Mouse (Mus musculus) megakaryocyte, embryonic 14.5 days (primary cell): ENCODE results near the gene Mta2. TPM values are rescaled to one million over a fixed set of nuclear protein-coding genes. Genes with fewer than 3 reads are reported as not detected.
A peak's percentile ranks its signal among the peaks of the same experiment; 100 is the strongest.

Experiments
- H3K27me3 ChIP-seq: replicated peaks from 2 replicates; pipeline ENCODE3; 2012; ENCODE audit warnings: inconsistent platforms
- H3K36me3 ChIP-seq: replicated peaks from 2 replicates; pipeline ENCODE3; 2012; ENCODE audit warnings: low read length, inconsistent platforms, mixed read lengths
- H3K4me1 ChIP-seq: 2 replicates; pipeline ENCODE4 v1.6.1; 2012; ENCODE audit warnings: inconsistent platforms
- H3K4me3 ChIP-seq: replicated peaks from 2 replicates; pipeline ENCODE3; 2012; ENCODE audit warnings: moderate library complexity, mild to moderate bottlenecking, inconsistent platforms
- H3K9me3 ChIP-seq: 2 replicates; pipeline ENCODE4 v1.6.1; 2012; ENCODE audit warnings: inconsistent platforms
- FLI1 ChIP-seq: IDR thresholded peaks from 2 replicates; pipeline ENCODE4 v1.6.1; 2012; ENCODE audit warnings: low read length, inconsistent platforms, mixed read lengths
- GATA1 ChIP-seq: IDR thresholded peaks from 3 replicates; pipeline ENCODE4 v1.6.1; 2012; ENCODE audit warnings: mixed read lengths, low read length, inconsistent platforms, borderline replicate concordance
- polyA plus RNA-seq: library from polyadenylated mRNA; stranded (reverse); fragments of >175 nt; gene quantifications from 2 replicates; pipeline ENCODE4 v1.2.3, GENCODE M21; 2012; ENCODE audit warnings: low replicate concordance; ENCODE audit not compliant: insufficient read depth

Mta2 gene
- polyA plus RNA-seq, 1 experiment = 27.3 TPM

DNA sequence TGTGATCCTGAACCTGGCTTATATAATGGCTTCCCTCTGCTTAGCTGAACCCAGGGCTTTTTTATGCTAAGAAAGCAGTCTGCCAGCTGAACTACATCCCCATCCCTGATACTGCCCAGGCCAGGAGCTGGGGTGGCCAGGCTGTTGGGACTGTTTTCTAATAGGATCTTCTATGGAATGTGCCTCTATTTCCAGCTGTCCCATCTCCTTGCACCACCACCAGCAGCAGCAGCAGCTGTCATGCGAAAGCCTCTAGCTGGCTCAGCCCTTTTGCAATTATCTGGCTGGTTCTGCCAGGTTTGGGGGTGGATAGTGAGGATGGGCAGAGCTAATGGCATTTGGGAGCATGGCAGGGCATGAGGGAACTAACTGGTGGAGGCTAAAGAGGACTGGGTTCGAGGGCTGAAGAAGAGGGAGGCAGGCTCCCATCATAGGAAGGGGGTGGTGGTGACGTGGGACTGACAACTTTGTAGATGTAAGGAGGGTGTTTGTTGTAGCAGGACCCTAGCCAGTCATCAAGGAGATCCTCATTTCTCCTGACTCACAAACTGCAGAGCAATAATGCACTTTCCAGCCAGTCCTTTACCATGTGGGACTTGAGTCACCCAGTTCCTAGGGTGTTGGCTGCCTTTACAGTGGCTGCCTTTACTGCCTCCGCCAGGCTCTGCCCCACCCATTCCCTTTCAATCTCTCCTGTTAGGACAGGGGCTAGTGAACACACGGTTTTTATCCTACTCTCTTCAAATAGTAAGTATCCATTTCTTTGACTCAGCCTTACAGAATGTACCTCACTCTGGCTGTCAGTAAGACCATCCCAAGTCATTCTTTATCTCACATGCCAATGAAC lies 40.9 kb downstream of the Mta2 start:
- TF ChIP-seq FLI1 (no peak), GATA1 (no peak)
- H3K4me3 ChIP-seq = peak overlapping the region; percentile 74
- H3K4me1 ChIP-seq = peaks cover 69% of the 10 kb centered on the region
- H3K27me3 ChIP-seq = peaks cover 17% of the 10 kb centered on the region
- no peaks in the 10 kb centered on the region for H3K9me3 ChIP-seq
- H3K36me3 ChIP-seq = peaks cover 35% of the 10 kb centered on the region

DNA sequence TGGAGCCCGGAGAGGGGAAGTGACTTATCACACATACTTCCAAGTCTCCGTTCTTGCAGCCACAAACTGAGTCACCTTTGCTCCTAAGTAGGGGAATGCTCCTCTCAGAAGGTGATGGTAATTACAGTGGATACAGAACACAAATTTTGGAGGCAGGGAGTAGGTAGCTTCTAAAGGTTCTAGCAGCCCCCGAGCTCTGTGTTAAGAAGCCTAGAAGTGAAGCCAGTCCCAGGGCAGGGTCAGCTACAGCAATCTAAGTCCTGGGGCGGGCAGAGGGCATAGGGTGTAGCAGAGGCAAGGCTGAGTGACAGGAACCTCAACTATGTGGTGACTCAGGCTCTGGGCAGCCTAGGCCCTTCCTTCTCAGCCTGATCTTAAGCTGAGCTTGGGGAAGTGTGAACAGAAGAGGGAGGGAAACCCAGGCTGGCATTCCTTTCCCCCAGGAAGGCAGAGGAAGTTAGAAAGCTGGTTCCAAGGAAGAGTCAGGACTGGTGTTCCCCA lies 41.5 kb downstream of the Mta2 start:
- TF ChIP-seq FLI1 = no peak
- no peak for TF ChIP-seq GATA1
- Histone ChIP-seq H3K27me3 (peaks cover 24% of the 10 kb centered on the region), H3K36me3 (peaks cover 29% of the 10 kb centered on the region), H3K4me1 (peaks cover 74% of the 10 kb centered on the region), H3K9me3 (no peaks in the 10 kb centered on the region), H3K4me3 (peak overlapping the region; percentile 74)

- no peak for TF ChIP-seq FLI1
- no peak for TF ChIP-seq GATA1
- Histone ChIP-seq H3K36me3 (peaks cover 17% of the 10 kb centered on the region), H3K27me3 (peaks cover 36% of the 10 kb centered on the region), H3K9me3 (no peaks in the 10 kb centered on the region), H3K4me1 (peaks cover 74% of the 10 kb centered on the region), H3K4me3 (no peak overlapping the region)
These were observed 42.7 kb downstream of the Mta2 start for GRCm38 (mm10) chr19:8984255-8984868.

DNA sequence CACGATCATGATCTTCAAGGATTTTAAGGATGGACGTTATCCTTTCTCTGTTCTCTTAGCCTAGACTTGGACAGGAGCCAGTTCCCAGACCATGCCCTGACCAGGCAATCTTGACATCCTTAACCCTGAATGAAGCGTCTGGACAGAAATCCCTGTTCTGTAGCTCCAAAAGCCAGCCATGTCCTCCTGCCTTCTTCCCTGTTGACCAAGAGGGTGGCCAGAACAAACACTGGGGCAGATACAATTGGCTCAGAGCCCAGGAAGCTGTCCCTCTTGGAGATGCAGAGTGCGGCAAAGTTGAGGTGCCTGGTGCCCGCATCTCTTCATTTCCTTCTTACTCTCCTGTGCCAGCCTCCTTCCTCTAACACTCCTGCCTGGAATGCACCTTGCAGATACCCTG lies 44.2 kb downstream of the Mta2 start:
- H3K36me3 ChIP-seq = peaks cover 2% of the 10 kb centered on the region
- H3K4me1 ChIP-seq = peaks cover 75% of the 10 kb centered on the region
- TF ChIP-seq GATA1 = no peak
- TF ChIP-seq FLI1 = no peak
- H3K27me3 ChIP-seq = peaks cover 50% of the 10 kb centered on the region
- no peak overlapping the region for H3K4me3 ChIP-seq
- no peaks in the 10 kb centered on the region for H3K9me3 ChIP-seq

DNA sequence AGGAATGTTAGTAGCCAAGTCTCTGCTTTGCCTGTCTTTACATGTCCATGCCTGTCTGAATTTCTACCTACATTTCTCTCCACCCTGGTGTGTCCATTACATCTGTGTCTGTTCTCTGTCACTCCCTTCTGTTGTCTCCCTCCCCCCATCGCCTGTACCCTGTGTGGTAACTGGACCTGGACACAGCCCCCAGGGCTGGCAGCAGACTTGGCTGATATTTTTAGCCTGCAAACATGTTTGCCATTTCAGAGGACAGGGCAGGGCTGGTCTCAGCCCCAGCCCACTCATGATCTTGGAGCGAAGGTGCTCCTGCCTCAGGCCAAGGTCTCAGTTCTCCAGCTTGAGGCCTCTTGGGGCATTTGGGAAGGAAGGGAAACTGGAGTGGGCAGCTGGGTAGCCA lies 46.1 kb downstream of the Mta2 start:
- no peaks in the 10 kb centered on the region for H3K9me3 ChIP-seq
- no peak overlapping the region for H3K4me3 ChIP-seq
- H3K36me3 ChIP-seq = no peaks in the 10 kb centered on the region
- TF ChIP-seq GATA1 (no peak), FLI1 (no peak)
- peaks cover 59% of the 10 kb centered on the region for H3K27me3 ChIP-seq
- H3K4me1 ChIP-seq = peaks cover 61% of the 10 kb centered on the region

- H3K27me3 ChIP-seq = peaks cover 59% of the 10 kb centered on the region
- H3K4me3 ChIP-seq = peak overlapping the region; percentile 93
- H3K36me3 ChIP-seq = no peaks in the 10 kb centered on the region
- TF ChIP-seq FLI1 = no peak
- no peak for TF ChIP-seq GATA1
- no peaks in the 10 kb centered on the region for H3K9me3 ChIP-seq
- H3K4me1 ChIP-seq = peaks cover 61% of the 10 kb centered on the region
These were observed 46.8 kb downstream of the Mta2 start for GRCm38 (mm10) chr19:8988346-8989065.

DNA sequence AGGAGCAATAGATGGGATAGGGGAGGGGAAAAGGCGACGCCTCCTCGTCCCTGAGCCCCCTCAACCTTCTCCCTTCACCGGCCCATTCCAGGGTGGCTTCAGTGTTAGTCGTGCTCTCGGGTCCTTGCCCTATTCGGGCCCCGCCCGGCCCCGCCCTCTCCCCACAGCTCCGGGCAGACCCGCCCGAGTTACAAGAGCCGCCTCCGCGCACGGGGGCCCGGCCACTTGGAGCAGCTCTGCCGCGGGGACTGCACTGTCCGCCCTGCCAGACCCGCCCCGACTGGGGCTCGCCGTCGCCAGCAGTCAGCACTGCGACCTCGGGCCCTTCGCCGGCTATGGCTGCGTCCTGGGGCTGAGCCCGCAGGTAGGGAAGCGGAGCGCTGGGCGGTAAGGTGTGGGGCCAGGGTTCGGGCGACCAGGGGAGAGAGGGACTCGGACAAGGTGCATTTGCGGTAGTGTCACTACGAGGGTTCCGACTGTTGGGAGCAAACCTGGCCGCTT lies 47.4 kb downstream of the Mta2 start, which contains the start of gene Ahnak:
Ahnak (plus strand) TSS at position 219 of the 501 bp plus-strand sequence.
- TF ChIP-seq GATA1 (no peak), FLI1 (no peak)
- Histone ChIP-seq H3K4me3 (peak within 1 kb of the TSS; percentile 93), H3K27me3 (peaks cover 59% of the 10 kb centered on the region), H3K9me3 (no peaks in the 10 kb centered on the region), H3K4me1 (peaks cover 55% of the 10 kb centered on the region), H3K36me3 (no peaks in the 10 kb centered on the region)

DNA sequence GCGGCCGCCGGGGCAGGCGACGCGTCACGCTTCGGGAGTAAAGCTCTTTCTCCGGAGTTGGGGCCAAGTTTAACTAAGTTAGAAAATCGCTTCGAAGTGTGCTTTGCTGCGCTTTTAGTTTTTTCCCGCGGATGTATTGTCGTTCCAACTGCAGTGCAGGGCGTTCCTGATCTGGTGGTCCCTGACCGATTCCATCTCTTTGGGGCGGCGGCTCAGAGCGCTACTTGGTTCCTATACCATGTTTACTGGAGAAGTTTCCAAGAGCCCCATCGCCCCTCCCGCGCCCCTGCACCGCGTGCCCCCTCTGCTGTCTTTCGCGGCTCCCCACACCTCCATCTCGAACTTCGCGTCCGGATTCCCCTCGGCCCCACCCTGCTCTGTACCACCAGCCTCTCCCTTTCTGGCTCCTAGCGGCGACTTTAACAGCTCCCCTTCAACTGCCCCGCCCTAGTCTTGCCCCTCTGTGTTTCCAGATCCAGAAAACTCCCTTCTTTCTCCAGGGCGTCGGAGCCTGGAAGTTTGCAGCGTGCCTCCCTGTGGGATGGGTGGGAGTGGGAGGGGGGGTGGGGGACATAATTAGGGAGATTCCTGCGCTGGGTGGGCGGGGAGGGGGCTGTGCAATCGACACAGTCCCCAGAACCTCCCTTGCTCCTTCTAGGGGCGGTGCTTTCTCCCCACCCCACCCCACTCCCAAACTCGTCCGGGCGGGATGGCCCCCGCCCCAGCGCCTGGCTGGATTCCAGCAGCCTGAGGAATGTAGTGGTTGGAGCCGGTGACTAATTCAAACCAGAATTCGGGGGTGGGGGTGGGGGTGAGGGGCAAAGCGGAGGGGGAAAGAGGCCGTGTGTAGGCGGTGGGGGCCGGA lies 48.1 kb downstream of the Mta2 start:
- H3K4me1 ChIP-seq = peaks cover 48% of the 10 kb centered on the region
- TF ChIP-seq GATA1 (no peak), FLI1 (no peak)

More for the DNA sequence above, 48.1 kb downstream of the Mta2 start:
- Histone ChIP-seq H3K4me3 (peak overlapping the region; percentile 93), H3K27me3 (peaks cover 59% of the 10 kb centered on the region), H3K9me3 (no peaks in the 10 kb centered on the region), H3K36me3 (no peaks in the 10 kb centered on the region)
